Mouse (Mus musculus) erythroblast, embryonic 14.5 days (primary cell): ENCODE measurements around the gene Olfr157. TPM values are rescaled to one million over a fixed set of nuclear protein-coding genes. Genes with fewer than 3 reads are reported as not detected.
"Not testable (repeated sequence)": the region's sequence is repeated elsewhere in the genome, so short reads cannot be mapped to it uniquely, and the experiment has no call there.

Experiments used
- H3K27me3 ChIP-seq: 2 replicates; pipeline ENCODE4 v1.6.1; 2012; ENCODE audit warnings: inconsistent platforms; ENCODE audit not compliant: control insufficient read depth
- H3K36me3 ChIP-seq: 2 replicates; pipeline ENCODE4 v1.6.1; 2012; ENCODE audit warnings: mild to moderate bottlenecking, inconsistent platforms; ENCODE audit not compliant: control insufficient read depth
- H3K4me1 ChIP-seq: 2 replicates; pipeline ENCODE4 v1.6.1; 2012; ENCODE audit warnings: inconsistent platforms; ENCODE audit not compliant: control insufficient read depth
- H3K4me3 ChIP-seq: replicated peaks from 2 replicates; pipeline ENCODE3; 2012; ENCODE audit warnings: moderate library complexity, mild to moderate bottlenecking, inconsistent platforms
- H3K9me3 ChIP-seq: 2 replicates; pipeline ENCODE4 v1.6.1; 2012; ENCODE audit warnings: low read length, inconsistent platforms, mixed read lengths; ENCODE audit not compliant: control insufficient read depth
- GATA1 ChIP-seq: IDR thresholded peaks from 2 replicates; pipeline ENCODE4 v1.6.1; 2012; ENCODE audit warnings: low read length, inconsistent platforms, mixed read lengths
- TAL1 ChIP-seq: IDR thresholded peaks from 3 replicates; pipeline ENCODE4 v1.6.1; 2012; ENCODE audit warnings: low read length, inconsistent platforms, mixed read lengths
- polyA plus RNA-seq: library from polyadenylated mRNA; stranded (reverse); fragments of >175 nt; gene quantifications from 2 replicates; pipeline ENCODE4 v1.2.3, GENCODE M21; 2012

Gene Olfr157
- polyA plus RNA-seq, 1 experiment, result not detected

DNA sequence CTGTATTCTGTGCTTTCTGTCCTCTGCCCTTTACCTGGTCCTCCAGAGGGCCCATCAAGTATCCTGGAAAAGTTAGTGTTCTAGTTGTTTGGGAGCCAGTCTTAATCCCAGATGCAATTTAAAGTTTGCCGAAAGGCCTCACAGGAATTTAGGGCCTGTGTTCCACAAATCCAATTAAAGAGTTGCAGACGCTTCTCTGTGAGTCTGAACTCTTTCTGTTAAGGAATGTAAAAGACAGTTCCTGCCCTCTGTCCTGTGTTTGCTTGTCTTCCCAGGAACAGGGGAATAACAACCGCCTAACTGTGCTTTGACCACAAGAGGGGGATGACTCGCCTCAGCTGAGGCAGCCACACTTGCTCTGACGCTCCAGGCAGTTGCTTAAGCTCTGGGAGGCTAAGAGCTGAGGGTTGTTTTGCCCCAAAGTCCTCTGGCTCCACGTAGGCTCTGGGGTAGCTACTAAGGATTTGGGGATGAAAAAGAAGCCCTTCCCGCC, 16.1 kb downstream of the Olfr157 start, which contains the start of gene Olfr156:
Gene Olfr156 (minus strand): TSS at position 51 of the 493 bp plus-strand sequence.
- no peak for TF ChIP-seq TAL1
- H3K27me3 ChIP-seq, result no peaks in the 10 kb centered on the region
- no peaks in the 10 kb centered on the region for H3K36me3 ChIP-seq
- no peak within 1 kb of the TSS for H3K4me3 ChIP-seq
- no peaks in the 10 kb centered on the region for H3K9me3 ChIP-seq
- no peaks in the 10 kb centered on the region for H3K4me1 ChIP-seq

DNA sequence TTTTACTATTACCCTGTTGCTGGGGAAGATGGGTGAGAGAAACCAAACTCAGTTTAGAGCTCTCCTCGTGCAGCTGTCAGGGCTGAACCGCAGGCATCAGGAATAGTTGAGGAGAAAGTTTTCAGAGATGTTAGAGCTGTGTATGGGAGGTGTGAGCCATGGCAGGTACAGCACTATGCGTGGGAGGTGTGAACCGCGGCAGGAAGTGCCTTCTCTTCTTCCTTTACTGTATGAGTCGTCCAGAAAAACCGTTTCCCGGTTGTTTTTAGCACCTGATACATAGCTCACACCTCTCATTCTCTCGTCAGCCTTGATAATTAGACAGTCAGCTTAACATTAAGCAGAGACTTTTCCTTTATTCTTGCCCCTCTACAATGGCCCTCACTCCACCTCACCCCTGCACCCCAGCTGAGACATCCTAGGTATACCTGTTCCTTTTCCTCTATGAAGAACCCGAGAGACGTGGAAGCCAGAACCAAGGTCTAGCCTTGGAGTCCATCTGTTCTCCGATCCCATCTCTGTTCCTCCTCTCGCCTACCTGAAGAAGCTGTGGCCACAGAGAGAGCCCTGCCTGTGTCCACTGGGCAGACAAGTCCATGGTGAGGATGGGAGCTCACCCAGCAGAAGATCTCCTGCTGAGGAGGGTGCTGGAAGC, 17.0 kb downstream of the Olfr157 start:
- Histone ChIP-seq H3K36me3 (no peaks in the 10 kb centered on the region), H3K4me3 (no peak overlapping the region), H3K9me3 (no peaks in the 10 kb centered on the region), H3K4me1 (no peaks in the 10 kb centered on the region), H3K27me3 (no peaks in the 10 kb centered on the region)
- TF ChIP-seq GATA1 (no peak), TAL1 (no peak)

- H3K36me3 ChIP-seq, result no peaks in the 10 kb centered on the region
- no peak overlapping the region for H3K4me3 ChIP-seq
- H3K9me3 ChIP-seq, result no peaks in the 10 kb centered on the region
- no peaks in the 10 kb centered on the region for H3K27me3 ChIP-seq
- TF ChIP-seq GATA1 (no peak), TAL1 (no peak)
- H3K4me1 ChIP-seq, result no peaks in the 10 kb centered on the region
These were observed 41.1 kb downstream of the Olfr157 start for GRCm38 (mm10) chr4:43798936-43799335.

- H3K4me1 ChIP-seq, H3K27me3 ChIP-seq, H3K9me3 ChIP-seq, H3K36me3 ChIP-seq, H3K4me3 ChIP-seq: not testable (repeated sequence)
These were observed 44.2 kb downstream of the Olfr157 start for GRCm38 (mm10) chr4:43795844-43796243.

DNA sequence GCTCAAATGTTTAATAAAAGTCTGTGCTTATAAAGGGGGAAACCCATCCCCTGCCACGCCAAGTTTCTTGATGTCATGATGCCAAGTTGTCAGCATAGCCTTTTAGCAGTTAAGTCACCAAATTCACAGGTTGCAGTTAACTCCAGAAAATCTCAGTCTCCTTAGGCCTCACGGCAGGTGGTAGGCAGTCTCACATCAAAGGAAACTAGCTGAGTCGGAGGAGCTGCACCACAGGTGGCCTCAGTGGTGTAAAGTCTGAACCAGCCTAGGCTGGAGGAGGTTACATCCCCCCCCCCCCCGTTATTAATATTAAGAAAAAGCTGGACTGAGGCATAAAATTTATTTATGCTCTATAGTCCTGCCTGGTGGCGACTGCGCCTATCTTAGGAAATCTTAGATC, 44.7 kb downstream of the Olfr157 start:
- Histone ChIP-seq H3K4me1 (no peaks in the 10 kb centered on the region), H3K27me3 (no peaks in the 10 kb centered on the region), H3K9me3 (no peaks in the 10 kb centered on the region), H3K4me3 (no peak overlapping the region), H3K36me3 (no peaks in the 10 kb centered on the region)
- no peak for TF ChIP-seq GATA1
- no peak for TF ChIP-seq TAL1

Other genes starting within 250 kb of the Olfr157 start
- 0.15 TPM in 1 of 2 replicates, not detected in the other for gene Npr2, start 208.3 kb downstream of the Olfr157 start, polyA plus RNA-seq
- gene Spag8, start 186.6 kb downstream of the Olfr157 start, polyA plus RNA-seq, result not detected in 2 replicates
- 3.9 and 4.6 TPM in 2 replicates for gene Hint2, start 183.7 kb downstream of the Olfr157 start, polyA plus RNA-seq
- gene Tmem8b, start 171.2 kb downstream of the Olfr157 start, polyA plus RNA-seq, result 0.03 and 0.11 TPM in 2 replicates
- 0.03 and 0.04 TPM in 2 replicates for gene Fam221b, start 171.1 kb downstream of the Olfr157 start, polyA plus RNA-seq
- not detected in 2 replicates for gene Olfr70, start 139.4 kb downstream of the Olfr157 start, polyA plus RNA-seq
- gene Olfr71, start 129.9 kb downstream of the Olfr157 start, polyA plus RNA-seq, result not detected in 2 replicates
- gene Hrct1, start 113.0 kb downstream of the Olfr157 start, polyA plus RNA-seq, result not detected in 2 replicates
- gene Spaar, start 110.2 kb downstream of the Olfr157 start, polyA plus RNA-seq, result not detected in 2 replicates
- gene Olfr159, start 69.2 kb downstream of the Olfr157 start, polyA plus RNA-seq, result not detected in 2 replicates
- gene Olfr156, start 16.3 kb downstream of the Olfr157 start, polyA plus RNA-seq, result not detected in 2 replicates
- gene Olfr155, start 11.4 kb upstream of the Olfr157 start, polyA plus RNA-seq, result not detected in 2 replicates
- gene Reck, start 35.3 kb upstream of the Olfr157 start, polyA plus RNA-seq, result not detected in 2 replicates
- gene Glipr2, start 117.2 kb upstream of the Olfr157 start, polyA plus RNA-seq, result 3.0 and 3.8 TPM in 2 replicates
- gene Ccin, start 143.3 kb upstream of the Olfr157 start, polyA plus RNA-seq, result not detected in 2 replicates
- 18.7 and 31.6 TPM in 2 replicates for gene Clta, start 164.3 kb upstream of the Olfr157 start, polyA plus RNA-seq
- 0.68 and 0.76 TPM in 2 replicates for gene Gne, start 244.0 kb upstream of the Olfr157 start, polyA plus RNA-seq